Mouse (Mus musculus): ENCODE results near the gene Fbxw8. TPM values are rescaled to one million over a fixed set of nuclear protein-coding genes. Genes with fewer than 3 reads are reported as not detected.

The Fbxw8 gene
- polyA plus RNA-seq, 1 experiment from 2014 or later: 23.6 TPM

GRCm38 (mm10) chr5:118050743-118051142, 104.5 kb downstream of the Fbxw8 start:
- H3K36me3 ChIP-seq: no peaks in the 10 kb centered on the region
- no peak for ATAC-seq (ENCODE audit: insufficient read depth, low FRiP score, low read depth)
- H3K27me3 ChIP-seq (replicated peaks): no peaks in the 10 kb centered on the region
- no peaks in the 10 kb centered on the region for H3K9me3 ChIP-seq
- H3K4me3 ChIP-seq (replicated peaks): no peak overlapping the region
- no peaks in the 10 kb centered on the region for H3K4me1 ChIP-seq
- H3K4me2 ChIP-seq: no peak overlapping the region
- H3K9ac ChIP-seq: no peak overlapping the region
- no peak overlapping the region for H3K27ac ChIP-seq
- WGBS: 74% methylated on average over 4 of the region's 4 CpGs

- no peak overlapping the region for H3K4me3 ChIP-seq (replicated peaks)
- no peak overlapping the region for H3K4me2 ChIP-seq
- no peaks in the 10 kb centered on the region for H3K36me3 ChIP-seq
- H3K27ac ChIP-seq: no peak overlapping the region
- H3K9me3 ChIP-seq: no peaks in the 10 kb centered on the region
- no peak for ATAC-seq (ENCODE audit: insufficient read depth, low FRiP score, low read depth)
- no peaks in the 10 kb centered on the region for H3K4me1 ChIP-seq
- no peak overlapping the region for H3K9ac ChIP-seq
- WGBS: 76% methylated on average over 5 of the region's 5 CpGs
- H3K27me3 ChIP-seq (replicated peaks): no peaks in the 10 kb centered on the region
Observed at GRCm38 (mm10) chr5:118048928-118049327, 106.3 kb downstream of the Fbxw8 start.

DNA sequence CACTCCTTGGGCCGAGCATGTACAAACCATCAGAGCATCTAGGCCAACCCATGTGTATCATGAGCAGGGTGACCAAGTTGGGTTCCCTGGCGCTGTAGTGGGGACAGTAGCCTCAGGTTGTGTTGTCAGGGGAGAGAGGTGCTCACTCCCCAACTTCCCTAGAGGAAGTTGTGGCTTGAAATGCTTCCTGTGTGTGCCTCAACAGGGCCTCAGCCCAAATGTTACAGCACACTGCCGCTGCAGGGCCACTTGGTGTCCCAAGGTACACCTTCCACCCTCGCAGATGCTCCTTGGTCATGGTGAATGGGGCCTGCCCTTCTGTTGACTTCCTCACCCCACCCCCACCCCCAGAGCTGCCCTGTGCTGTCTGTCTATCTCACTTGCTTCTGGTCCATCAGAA, 106.9 kb downstream of the Fbxw8 start:
- H3K4me3 ChIP-seq (replicated peaks): no peak overlapping the region
- H3K4me2 ChIP-seq: no peak overlapping the region
- H3K27ac ChIP-seq: no peak overlapping the region
- 77% methylated on average over 4 of the region's 4 CpGs for WGBS
- H3K4me1 ChIP-seq: no peaks in the 10 kb centered on the region
- no peaks in the 10 kb centered on the region for H3K36me3 ChIP-seq
- H3K9ac ChIP-seq: no peak overlapping the region
- no peaks in the 10 kb centered on the region for H3K27me3 ChIP-seq (replicated peaks)
- ATAC-seq (ENCODE audit: insufficient read depth, low FRiP score, low read depth): no peak
- no peaks in the 10 kb centered on the region for H3K9me3 ChIP-seq

GRCm38 (mm10) chr5:118047091-118047757, 108.0 kb downstream of the Fbxw8 start:
- H3K9me3 ChIP-seq: no peaks in the 10 kb centered on the region
- H3K4me2 ChIP-seq: no peak overlapping the region
- no peak overlapping the region for H3K4me3 ChIP-seq (replicated peaks)
- H3K27ac ChIP-seq: no peak overlapping the region
- no peak for ATAC-seq (ENCODE audit: insufficient read depth, low FRiP score, low read depth)
- no peaks in the 10 kb centered on the region for H3K4me1 ChIP-seq
- no peak overlapping the region for H3K9ac ChIP-seq
- 87% methylated on average over 14 of the region's 14 CpGs for WGBS
- no peaks in the 10 kb centered on the region for H3K36me3 ChIP-seq
- no peaks in the 10 kb centered on the region for H3K27me3 ChIP-seq (replicated peaks)

- Histone ChIP-seq H3K36me3 (no peaks in the 10 kb centered on the region), H3K4me3 (replicated peaks) (no peak overlapping the region), H3K9ac (no peak overlapping the region), H3K27ac (no peak overlapping the region), H3K4me1 (no peaks in the 10 kb centered on the region), H3K4me2 (no peak overlapping the region), H3K9me3 (no peaks in the 10 kb centered on the region), H3K27me3 (replicated peaks) (no peaks in the 10 kb centered on the region)
- ATAC-seq (ENCODE audit: insufficient read depth, low FRiP score, low read depth): no peak
- WGBS: 83% methylated on average over 9 of the region's 9 CpGs
Observed at GRCm38 (mm10) chr5:118045385-118045784, 109.9 kb downstream of the Fbxw8 start.

GRCm38 (mm10) chr5:118044907-118045306, 110.4 kb downstream of the Fbxw8 start:
- 85% methylated on average over 6 of the region's 6 CpGs for WGBS
- no peak for ATAC-seq (ENCODE audit: insufficient read depth, low FRiP score, low read depth)

DNA sequence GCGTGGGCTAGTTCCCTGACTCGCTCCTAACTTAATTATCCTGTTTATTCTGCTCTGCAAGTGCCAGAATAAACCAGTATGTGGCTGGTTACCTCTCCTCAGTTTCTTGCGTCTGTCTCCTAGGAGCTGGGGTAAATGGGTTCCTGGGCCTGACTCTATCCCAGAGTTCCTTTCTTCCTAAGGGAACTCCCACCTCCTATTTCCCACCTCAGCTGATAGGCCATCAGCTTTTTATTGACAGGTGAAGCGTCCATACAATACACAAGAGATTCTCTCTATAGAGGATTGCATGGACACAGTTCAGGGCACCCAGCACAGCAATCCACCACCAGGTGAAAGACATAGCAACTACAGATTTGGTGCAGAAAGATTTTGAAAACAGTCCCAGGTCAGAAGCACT, 111.5 kb downstream of the Fbxw8 start:
- Histone ChIP-seq H3K27me3 (replicated peaks) (no peaks in the 10 kb centered on the region), H3K36me3 (no peaks in the 10 kb centered on the region), H3K4me2 (no peak overlapping the region), H3K9ac (no peak overlapping the region), H3K4me1 (no peaks in the 10 kb centered on the region), H3K9me3 (no peaks in the 10 kb centered on the region), H3K27ac (no peak overlapping the region), H3K4me3 (replicated peaks) (no peak overlapping the region)
- ATAC-seq (ENCODE audit: insufficient read depth, low FRiP score, low read depth): no peak
- WGBS: 75% methylated on average over 4 of the region's 4 CpGs

More at GRCm38 (mm10) chr5:118044907-118045306, 110.4 kb downstream of the Fbxw8 start:
- Histone ChIP-seq H3K4me2 (no peak overlapping the region), H3K4me1 (no peaks in the 10 kb centered on the region), H3K27me3 (replicated peaks) (no peaks in the 10 kb centered on the region), H3K9ac (no peak overlapping the region), H3K27ac (no peak overlapping the region), H3K9me3 (no peaks in the 10 kb centered on the region), H3K36me3 (no peaks in the 10 kb centered on the region), H3K4me3 (replicated peaks) (no peak overlapping the region)

GRCm38 (mm10) chr5:118042599-118042998, 112.7 kb downstream of the Fbxw8 start:
- H3K27ac ChIP-seq: no peak overlapping the region
- peaks cover 3% of the 10 kb centered on the region; the same call in 1 of the 2 replicates for H3K4me1 ChIP-seq
- H3K36me3 ChIP-seq: no peaks in the 10 kb centered on the region
- no peaks in the 10 kb centered on the region for H3K27me3 ChIP-seq (replicated peaks)
- no peak overlapping the region for H3K9ac ChIP-seq
- ATAC-seq (ENCODE audit: insufficient read depth, low FRiP score, low read depth): no peak
- H3K4me3 ChIP-seq (replicated peaks): no peak overlapping the region
- no peaks in the 10 kb centered on the region for H3K9me3 ChIP-seq
- H3K4me2 ChIP-seq: no peak overlapping the region
- 77% methylated on average over 6 of the region's 6 CpGs for WGBS

DNA sequence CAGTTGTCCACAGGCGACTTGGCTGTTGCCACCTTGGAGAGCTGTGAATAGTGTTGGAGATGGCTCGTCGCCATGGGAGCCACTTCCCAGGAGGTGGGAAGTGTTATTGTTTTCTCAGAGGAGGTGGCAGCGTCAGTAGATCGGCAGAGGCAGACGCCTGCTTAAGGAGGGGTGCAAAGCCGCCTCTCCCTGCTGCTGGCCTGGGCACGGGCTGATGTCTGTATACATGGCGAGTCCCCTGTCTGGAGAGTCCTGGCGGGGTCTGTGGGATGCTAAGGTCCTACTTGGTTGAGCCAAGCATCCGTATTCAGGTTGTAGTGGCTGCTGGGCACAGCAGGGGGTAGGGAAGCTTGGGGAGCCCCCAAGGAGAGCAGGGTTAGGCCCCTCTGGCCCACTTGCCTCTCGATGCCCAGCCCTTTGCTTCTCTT, 116.0 kb downstream of the Fbxw8 start:
- no peak overlapping the region for H3K9ac ChIP-seq
- no peaks in the 10 kb centered on the region for H3K27me3 ChIP-seq (replicated peaks)
- H3K27ac ChIP-seq: no peak overlapping the region
- H3K4me1 ChIP-seq: peaks cover 10% of the 10 kb centered on the region
- ATAC-seq (ENCODE audit: insufficient read depth, low FRiP score, low read depth): no peak
- WGBS: 42% methylated on average over 12 of the region's 12 CpGs
- no peaks in the 10 kb centered on the region for H3K9me3 ChIP-seq
- no peak overlapping the region for H3K4me2 ChIP-seq
- H3K4me3 ChIP-seq (replicated peaks): no peak overlapping the region
- H3K36me3 ChIP-seq: no peaks in the 10 kb centered on the region

GRCm38 (mm10) chr5:118037798-118038484, 117.3 kb downstream of the Fbxw8 start:
- H3K27ac ChIP-seq: no peak overlapping the region
- no peak overlapping the region for H3K4me3 ChIP-seq (replicated peaks)
- H3K27me3 ChIP-seq (replicated peaks): no peaks in the 10 kb centered on the region
- H3K36me3 ChIP-seq: no peaks in the 10 kb centered on the region
- peaks cover 10% of the 10 kb centered on the region for H3K4me1 ChIP-seq
- 15% methylated on average over 10 of the region's 10 CpGs for WGBS
- peak; percentile 65 for ATAC-seq (ENCODE audit: insufficient read depth, low FRiP score, low read depth)
- 0 out of 2 replicates have a peak overlapping the region, but pooled peaks have one; percentile 9 for H3K4me2 ChIP-seq
- H3K9ac ChIP-seq: no peak overlapping the region
- H3K9me3 ChIP-seq: no peaks in the 10 kb centered on the region

DNA sequence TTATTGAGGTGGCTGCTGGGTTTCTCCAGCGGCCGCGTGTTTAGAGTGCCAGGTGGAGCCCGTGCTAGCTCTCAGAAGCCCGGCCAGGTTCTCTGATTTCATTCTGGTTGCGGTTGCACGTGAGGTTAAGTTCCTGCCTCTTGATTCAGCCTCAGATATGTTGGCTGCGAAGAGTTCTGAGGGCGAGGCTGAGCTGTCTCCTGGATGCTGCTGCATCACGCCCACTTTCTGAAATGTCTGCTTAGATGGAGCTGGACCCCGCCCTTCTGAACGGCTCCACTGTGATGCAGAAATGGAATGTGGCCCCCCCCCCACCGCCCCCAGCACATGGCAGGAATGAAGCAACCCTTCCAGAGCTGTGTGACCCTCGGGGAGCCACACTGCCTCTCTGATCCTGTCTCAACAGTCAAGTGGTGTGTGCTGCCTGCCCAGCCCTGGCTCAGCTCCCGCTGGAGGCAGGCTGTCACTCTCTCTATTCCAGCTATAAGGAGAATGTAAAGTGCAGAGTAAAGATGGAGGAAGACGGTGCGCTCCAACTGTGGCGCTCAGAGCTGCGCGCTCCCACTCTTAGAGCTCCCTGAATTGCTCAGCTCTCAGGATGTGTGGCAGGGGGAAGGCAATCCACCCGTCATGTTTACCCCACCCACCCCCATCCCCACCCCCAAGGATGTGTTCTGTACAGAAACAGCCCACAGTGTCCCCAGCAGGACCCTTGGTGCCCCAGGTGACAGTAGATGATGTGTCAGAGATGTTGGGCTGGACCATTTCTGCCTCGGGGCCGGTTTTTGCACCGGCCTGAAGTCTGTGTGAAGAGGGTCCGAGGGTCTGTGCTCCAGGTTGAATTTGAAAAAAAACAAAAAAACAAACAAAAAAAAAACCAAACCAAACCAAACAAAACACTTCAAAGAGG, 118.1 kb downstream of the Fbxw8 start:
- Histone ChIP-seq H3K27me3 (replicated peaks) (no peaks in the 10 kb centered on the region), H3K9me3 (no peaks in the 10 kb centered on the region), H3K4me3 (replicated peaks) (no peak overlapping the region), H3K4me1 (peaks cover 10% of the 10 kb centered on the region), H3K27ac (no peak overlapping the region), H3K36me3 (no peaks in the 10 kb centered on the region), H3K9ac (no peak overlapping the region), H3K4me2 (0 out of 2 replicates have a peak overlapping the region, but pooled peaks have one; percentile 9)
- WGBS: 36% methylated on average over 25 of the region's 25 CpGs
- ATAC-seq (ENCODE audit: insufficient read depth, low FRiP score, low read depth): peak; percentile 28; the same call in 1 of the 2 replicates

- 40% methylated on average over 3 of the region's 3 CpGs for WGBS
- H3K4me3 ChIP-seq (replicated peaks): no peak overlapping the region
- ATAC-seq (ENCODE audit: insufficient read depth, low FRiP score, low read depth): no peak
- peaks cover 10% of the 10 kb centered on the region for H3K4me1 ChIP-seq
- no peaks in the 10 kb centered on the region for H3K9me3 ChIP-seq
- H3K9ac ChIP-seq: no peak overlapping the region
- no peaks in the 10 kb centered on the region for H3K27me3 ChIP-seq (replicated peaks)
- no peak overlapping the region for H3K4me2 ChIP-seq
- H3K36me3 ChIP-seq: no peaks in the 10 kb centered on the region
- no peak overlapping the region for H3K27ac ChIP-seq
Observed at GRCm38 (mm10) chr5:118035786-118036185, 119.5 kb downstream of the Fbxw8 start.
